Mouse (Mus musculus): ENCODE results near the gene Gatd1. TPM values are rescaled to one million over a fixed set of nuclear protein-coding genes. Genes with fewer than 3 reads are reported as not detected.

Gene Gatd1
- total and polyA plus RNA-seq, 3 experiments, result 15.4 to 23.9 (median 22.6) TPM

DNA sequence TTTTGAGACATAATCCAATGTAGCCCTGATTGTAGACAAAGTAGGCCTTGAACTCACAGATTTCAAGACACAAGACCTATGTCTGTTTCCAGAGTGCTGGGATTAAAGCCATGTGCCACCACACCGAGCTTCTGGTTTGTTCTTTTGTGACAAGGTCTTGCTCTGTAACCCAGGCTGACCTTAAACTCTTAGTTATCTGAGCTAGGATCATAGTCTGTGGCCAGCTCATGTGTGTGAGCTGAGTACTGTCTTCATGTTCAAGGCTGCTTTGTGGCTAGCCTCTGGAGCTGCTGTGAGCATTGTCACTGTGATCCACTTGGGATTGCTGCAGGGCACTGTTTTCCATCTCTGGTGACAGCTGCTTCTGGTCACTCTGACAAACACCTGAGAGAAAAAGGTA is 18.6 kb downstream of the Gatd1 start:
- Histone ChIP-seq H3K27me3 (ENCODE audit: insufficient read depth, low read length) (no peaks in the 10 kb centered on the region), H3K4me3 (ENCODE audit: low read depth, low read length) (no peak overlapping the region), H3K36me3 (replicated peaks) (peaks cover 56% of the 10 kb centered on the region), H3K4me1 (ENCODE audit: insufficient read depth, low read depth, low read length) (peaks cover 53% of the 10 kb centered on the region), H3K9me3 (replicated peaks) (no peaks in the 10 kb centered on the region)
- ATAC-seq (ENCODE audit: extremely low read depth, insufficient number of reproducible peaks, low FRiP score, poor library complexity, severe bottlenecking) (no peak), DNase-seq (ENCODE audit: low spot score) (no peak)
- no peak for TF ChIP-seq POLR2AphosphoS5 (IDR thresholded peaks at IDR 0.05; ENCODE audit: insufficient replicate concordance, low read depth, low read length)
- no peak for TF ChIP-seq CTCF (IDR thresholded peaks at IDR 0.05; ENCODE audit: low read depth, low read length)
- no peak for TF ChIP-seq GATA2 (IDR thresholded peaks at IDR 0.05; ENCODE audit: borderline replicate concordance, low read depth, low read length)
- no peak for TF ChIP-seq GATA1 (IDR thresholded peaks at IDR 0.05; ENCODE audit: borderline replicate concordance, low read length)
- TF ChIP-seq TAL1 (conservative IDR thresholded peaks at IDR 0.05; ENCODE audit: low read depth, low read length), result no peak

DNA sequence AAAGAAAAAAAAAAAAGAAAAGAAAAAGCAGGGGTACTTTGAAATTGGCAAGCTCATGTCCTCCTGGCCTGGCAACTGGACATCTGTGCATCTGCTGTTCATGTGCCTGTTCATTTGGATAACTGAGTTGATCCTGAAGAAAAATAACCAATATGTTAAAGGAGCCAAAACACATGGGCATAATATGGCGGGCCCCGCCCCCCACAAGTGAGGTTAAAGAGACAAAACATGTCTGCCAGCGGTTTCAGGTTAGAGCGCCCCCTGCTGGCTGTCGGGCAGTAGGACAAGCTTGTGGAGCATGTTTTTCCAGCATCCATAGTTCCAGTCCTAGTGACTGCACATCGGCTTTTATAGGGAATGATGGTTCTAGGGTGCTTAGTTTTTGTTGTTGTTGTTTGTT is 19.2 kb downstream of the Gatd1 start:
- Histone ChIP-seq H3K36me3 (replicated peaks) (peaks cover 50% of the 10 kb centered on the region), H3K4me1 (ENCODE audit: insufficient read depth, low read depth, low read length) (peaks cover 58% of the 10 kb centered on the region), H3K4me3 (ENCODE audit: low read depth, low read length) (no peak overlapping the region), H3K9me3 (replicated peaks) (no peaks in the 10 kb centered on the region), H3K27me3 (ENCODE audit: insufficient read depth, low read length) (no peaks in the 10 kb centered on the region)
- no peak for ATAC-seq (ENCODE audit: extremely low read depth, insufficient number of reproducible peaks, low FRiP score, poor library complexity, severe bottlenecking)
- DNase-seq (ENCODE audit: low spot score), result peak; percentile 24
- TF ChIP-seq GATA2 (IDR thresholded peaks at IDR 0.05; ENCODE audit: borderline replicate concordance, low read depth, low read length), result no peak
- TF ChIP-seq CTCF (IDR thresholded peaks at IDR 0.05; ENCODE audit: low read depth, low read length), result peak; percentile 88
- no peak for TF ChIP-seq GATA1 (IDR thresholded peaks at IDR 0.05; ENCODE audit: borderline replicate concordance, low read length)
- TF ChIP-seq TAL1 (conservative IDR thresholded peaks at IDR 0.05; ENCODE audit: low read depth, low read length), result no peak

DNA sequence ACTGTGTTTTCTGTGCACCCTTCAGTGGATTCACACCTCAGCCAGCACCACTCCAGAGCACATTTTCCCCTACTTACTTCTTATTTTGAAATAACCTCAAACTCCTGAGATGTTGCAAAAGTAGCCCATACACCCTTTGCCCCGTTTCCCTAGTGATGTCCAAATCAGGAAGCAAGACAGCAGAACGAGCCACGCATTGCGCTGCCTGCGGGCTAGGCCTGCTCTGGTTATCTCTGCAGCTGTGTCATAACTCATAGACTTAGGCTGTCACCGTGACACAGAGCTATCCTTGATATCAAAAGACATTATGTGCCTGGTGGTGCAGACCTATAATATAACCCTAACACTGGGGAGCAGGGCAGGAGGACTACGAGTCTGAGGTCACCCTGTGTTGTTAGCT is 19.8 kb downstream of the Gatd1 start:
- ATAC-seq (ENCODE audit: extremely low read depth, insufficient number of reproducible peaks, low FRiP score, poor library complexity, severe bottlenecking), result peak; percentile 23; the same call in 1 of the 2 replicates
- Histone ChIP-seq H3K36me3 (replicated peaks) (peaks cover 44% of the 10 kb centered on the region), H3K27me3 (ENCODE audit: insufficient read depth, low read length) (no peaks in the 10 kb centered on the region), H3K4me3 (ENCODE audit: low read depth, low read length) (peak overlapping the region; percentile 41; the same call in 1 of the 2 replicates), H3K4me1 (ENCODE audit: insufficient read depth, low read depth, low read length) (peaks cover 65% of the 10 kb centered on the region), H3K9me3 (replicated peaks) (no peaks in the 10 kb centered on the region)
- TF ChIP-seq CTCF (IDR thresholded peaks at IDR 0.05; ENCODE audit: low read depth, low read length) (no peak), POLR2AphosphoS5 (IDR thresholded peaks at IDR 0.05; ENCODE audit: insufficient replicate concordance, low read depth, low read length) (no peak), GATA2 (IDR thresholded peaks at IDR 0.05; ENCODE audit: borderline replicate concordance, low read depth, low read length) (no peak), TAL1 (conservative IDR thresholded peaks at IDR 0.05; ENCODE audit: low read depth, low read length) (no peak), GATA1 (IDR thresholded peaks at IDR 0.05; ENCODE audit: borderline replicate concordance, low read length) (no peak)
- peak; percentile 27 for DNase-seq (ENCODE audit: low spot score)

DNA sequence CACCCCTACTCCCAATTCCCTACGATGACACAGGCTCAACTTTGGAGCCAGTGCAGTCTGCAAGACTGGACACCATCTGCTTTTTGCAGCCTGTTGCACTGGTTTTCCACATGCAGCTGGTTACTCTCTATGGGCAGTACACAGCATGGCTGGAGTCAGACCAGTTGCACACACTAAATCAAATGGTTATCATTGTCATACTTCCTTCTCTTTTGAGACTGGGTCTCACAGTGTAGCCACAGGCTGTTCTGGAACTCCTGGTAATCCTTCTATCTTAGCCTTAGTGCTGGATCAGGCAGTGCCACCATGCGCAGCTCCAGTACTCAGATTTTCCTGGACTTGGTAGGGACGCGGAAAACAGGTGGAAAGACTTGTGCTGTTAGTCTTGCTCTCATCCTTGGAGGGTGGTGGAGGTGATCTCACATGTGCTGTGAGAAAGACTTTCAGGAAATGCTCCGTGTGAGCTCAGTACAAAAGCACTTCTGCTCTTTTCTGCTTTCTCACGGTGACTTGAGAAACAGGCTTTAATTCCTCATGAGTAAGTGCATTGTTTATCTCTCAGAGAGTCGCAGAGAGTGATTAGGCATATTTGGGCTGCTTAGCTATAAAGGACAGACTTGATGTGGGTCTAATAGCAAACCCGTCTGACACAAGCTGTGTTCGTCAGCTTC is 21.2 kb downstream of the Gatd1 start:
- ATAC-seq (ENCODE audit: extremely low read depth, insufficient number of reproducible peaks, low FRiP score, poor library complexity, severe bottlenecking) (peak; percentile 15; the same call in 1 of the 2 replicates), DNase-seq (ENCODE audit: low spot score) (peak; percentile 47)
- H3K4me3 ChIP-seq (ENCODE audit: low read depth, low read length), result peak overlapping the region; percentile 79
- peaks cover 77% of the 10 kb centered on the region for H3K4me1 ChIP-seq (ENCODE audit: insufficient read depth, low read depth, low read length)
- TF ChIP-seq POLR2AphosphoS5 (IDR thresholded peaks at IDR 0.05; ENCODE audit: insufficient replicate concordance, low read depth, low read length), result no peak
- no peak for TF ChIP-seq GATA1 (IDR thresholded peaks at IDR 0.05; ENCODE audit: borderline replicate concordance, low read length)
- TF ChIP-seq GATA2 (IDR thresholded peaks at IDR 0.05; ENCODE audit: borderline replicate concordance, low read depth, low read length), result no peak
- TF ChIP-seq TAL1 (conservative IDR thresholded peaks at IDR 0.05; ENCODE audit: low read depth, low read length), result no peak
- no peak for TF ChIP-seq CTCF (IDR thresholded peaks at IDR 0.05; ENCODE audit: low read depth, low read length)
- H3K36me3 ChIP-seq (replicated peaks), result peaks cover 30% of the 10 kb centered on the region
- no peaks in the 10 kb centered on the region for H3K27me3 ChIP-seq (ENCODE audit: insufficient read depth, low read length)
- no peaks in the 10 kb centered on the region for H3K9me3 ChIP-seq (replicated peaks)

DNA sequence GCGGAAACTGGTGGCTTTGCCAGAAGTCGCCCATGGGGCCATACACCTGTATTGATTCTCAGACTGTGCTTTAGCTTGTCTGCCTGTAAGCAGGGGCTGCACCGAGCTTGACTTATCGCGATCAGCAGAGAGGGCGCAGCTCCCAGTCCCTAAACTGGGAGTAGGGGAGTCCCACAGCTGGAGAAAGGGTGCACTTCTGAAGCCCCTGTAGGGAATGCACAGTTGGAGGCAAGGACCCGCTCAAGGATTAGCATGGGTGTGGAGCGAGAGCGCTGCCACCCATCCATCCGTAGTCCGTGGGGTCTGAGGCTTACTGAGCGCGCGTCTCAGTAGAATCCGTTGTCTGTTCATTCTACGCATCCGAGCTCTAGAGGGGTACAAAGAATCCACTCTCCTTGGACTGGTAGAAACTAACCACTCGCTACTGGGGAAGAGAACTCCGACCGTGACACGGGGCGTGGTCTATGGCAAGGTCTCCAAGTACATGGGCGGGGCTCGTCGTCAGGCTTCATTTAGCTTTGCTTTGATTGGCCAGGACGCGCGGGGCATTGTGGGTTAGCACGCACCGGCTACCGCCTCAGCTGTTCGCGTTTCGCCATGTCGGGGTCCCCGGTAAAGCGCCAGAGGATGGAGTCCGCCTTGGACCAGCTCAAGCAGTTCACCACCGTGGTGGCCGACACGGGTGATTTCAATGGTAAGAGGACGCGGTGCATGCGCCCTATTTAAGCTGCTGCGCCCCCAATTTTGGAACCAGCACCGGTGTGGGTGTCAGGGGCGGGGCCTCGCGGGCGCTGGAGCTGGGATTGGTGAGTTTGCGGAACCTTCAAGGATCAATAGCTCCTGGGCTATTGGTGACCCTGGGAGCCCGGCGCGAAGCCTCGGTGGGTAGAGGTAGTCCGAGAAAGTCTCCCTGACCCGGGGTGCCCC is 22.0 kb downstream of the Gatd1 start, which contains the start of gene Taldo1:
TSS of gene Taldo1 (plus strand) at position 575 of the 927 bp plus-strand sequence.
- peak; percentile 83 for DNase-seq (ENCODE audit: low spot score)
- H3K4me1 ChIP-seq (ENCODE audit: insufficient read depth, low read depth, low read length), result peaks cover 85% of the 10 kb centered on the region
- peak; percentile 54 for ATAC-seq (ENCODE audit: extremely low read depth, insufficient number of reproducible peaks, low FRiP score, poor library complexity, severe bottlenecking)

More for the DNA sequence above, 22.0 kb downstream of the Gatd1 start, which contains the start of gene Taldo1:
- Histone ChIP-seq H3K36me3 (replicated peaks) (peaks cover 24% of the 10 kb centered on the region), H3K9me3 (replicated peaks) (no peaks in the 10 kb centered on the region), H3K4me3 (ENCODE audit: low read depth, low read length) (peak within 1 kb of the TSS; percentile 79), H3K27me3 (ENCODE audit: insufficient read depth, low read length) (no peaks in the 10 kb centered on the region)
- TF ChIP-seq CTCF (IDR thresholded peaks at IDR 0.05; ENCODE audit: low read depth, low read length) (no peak), GATA2 (IDR thresholded peaks at IDR 0.05; ENCODE audit: borderline replicate concordance, low read depth, low read length) (no peak), TAL1 (conservative IDR thresholded peaks at IDR 0.05; ENCODE audit: low read depth, low read length) (no peak), POLR2AphosphoS5 (IDR thresholded peaks at IDR 0.05; ENCODE audit: insufficient replicate concordance, low read depth, low read length) (no peak)
